ENCODE assay signal across 16 mouse cellular contexts in the genomic region with DNA sequence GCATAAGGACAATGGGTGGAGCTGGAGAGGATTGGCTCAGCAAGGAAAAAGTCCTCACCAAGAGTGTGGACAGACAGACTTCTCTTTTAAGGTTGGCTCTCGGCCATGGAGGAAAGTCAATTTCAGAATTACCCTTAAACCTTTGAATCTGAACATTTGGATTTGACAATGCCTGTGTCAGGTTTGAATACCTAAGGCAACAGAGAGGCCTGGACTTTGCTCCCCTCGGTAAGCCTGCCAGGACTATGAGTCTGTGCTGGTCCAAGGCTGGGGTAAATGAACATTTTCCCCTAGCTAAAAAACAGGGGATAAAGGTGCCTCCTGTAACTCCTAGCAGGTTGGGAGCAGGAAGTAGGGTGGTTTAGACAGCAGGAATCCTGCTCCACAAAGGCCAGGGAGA.
A peak's percentile ranks its signal among the peaks of the same experiment; 100 is the strongest.
DNase-seq lines count a peak whose midpoint lies in the region; ATAC-seq and TF ChIP-seq lines count a peak whose summit lies in the region.
"Had no signal": no experiment of that assay in that cellular context is flagged by ENCODE, and none has a peak within 500 bp of the region (broad histone marks: within the 10 kb centered on the region; RNA-seq: fewer than 3 reads in every experiment).

No protein-coding gene starts in this region.

- no peak for ATAC-seq in embryonic facial prominence, embryonic 13.5 days (ENCODE audit: insufficient number of reproducible peaks, insufficient read depth, low FRiP score, low TSS enrichment, low read depth)
- ATAC-seq in lung, postnatal 0 days: no peak
- ATAC-seq: CD4-positive, CD25-positive, alpha-beta regulatory T cell, adult 4 months; forebrain, embryonic 15.5 days had no signal

- no peaks in the 10 kb centered on the region for H3K9me3 ChIP-seq in embryonic facial prominence, embryonic 13.5 days
- no peaks in the 10 kb centered on the region for H3K9me3 ChIP-seq in embryonic facial prominence, embryonic 10.5 days
- no peaks in the 10 kb centered on the region for H3K9me3 ChIP-seq in lung, postnatal 0 days (ENCODE audit: low read length)
- H3K9me3 ChIP-seq: forebrain, embryonic 15.5 days; G1E; liver, embryonic 15.5 days had no signal

- peaks cover 32% of the 10 kb centered on the region for H3K4me1 ChIP-seq in embryonic facial prominence, embryonic 13.5 days
- H3K4me1 ChIP-seq in embryonic facial prominence, embryonic 10.5 days: peaks cover 32% of the 10 kb centered on the region
- H3K4me1 ChIP-seq in lung, postnatal 0 days (ENCODE audit: insufficient read depth, low read depth, low read length): peaks cover 9% of the 10 kb centered on the region; the same call in 1 of the 2 replicates

- H3K4me2 ChIP-seq in embryonic facial prominence, embryonic 13.5 days: no peak overlapping the region
- H3K4me2 ChIP-seq in lung, postnatal 0 days (replicated peaks; ENCODE audit: low read depth, low read length): no peak overlapping the region
- H3K4me2 ChIP-seq: forebrain, embryonic 15.5 days; heart, embryonic 11.5 days; liver, embryonic 15.5 days; midbrain, embryonic 12.5 days had no signal

- H3K36me3 ChIP-seq in embryonic facial prominence, embryonic 13.5 days: no peaks in the 10 kb centered on the region
- H3K36me3 ChIP-seq in embryonic facial prominence, embryonic 10.5 days (replicated peaks): no peaks in the 10 kb centered on the region
- no peaks in the 10 kb centered on the region for H3K36me3 ChIP-seq in lung, postnatal 0 days (ENCODE audit: insufficient read depth, low read length)
- H3K36me3 ChIP-seq: forebrain, embryonic 15.5 days; G1E; liver, embryonic 15.5 days; midbrain, embryonic 12.5 days had no signal

- peak overlapping the region; percentile 44; the same call in 1 of the 2 replicates for H3K27ac ChIP-seq in embryonic facial prominence, embryonic 13.5 days
- no peak overlapping the region for H3K27ac ChIP-seq in embryonic facial prominence, embryonic 10.5 days (replicated peaks)
- no peak overlapping the region for H3K27ac ChIP-seq in lung, postnatal 0 days (ENCODE audit: low read length)
- H3K27ac ChIP-seq: forebrain, embryonic 15.5 days; liver, embryonic 15.5 days; midbrain, embryonic 12.5 days had no signal

- no peaks in the 10 kb centered on the region for H3K27me3 ChIP-seq in embryonic facial prominence, embryonic 13.5 days
- H3K27me3 ChIP-seq in embryonic facial prominence, embryonic 10.5 days (replicated peaks; ENCODE audit: low read depth, poor library complexity, severe bottlenecking): no peaks in the 10 kb centered on the region
- no peaks in the 10 kb centered on the region for H3K27me3 ChIP-seq in lung, postnatal 0 days (replicated peaks; ENCODE audit: insufficient read depth, low read length)
- H3K27me3 ChIP-seq: forebrain, embryonic 15.5 days; liver, embryonic 15.5 days; midbrain, embryonic 12.5 days had no signal

- no peak for TF ChIP-seq CTCF in lung, postnatal 0 days (IDR thresholded peaks at IDR 0.05)

- WGBS in embryonic facial prominence, embryonic 13.5 days: 55% methylated on average over 2 of the region's 2 CpGs
- WGBS in embryonic facial prominence, embryonic 10.5 days: 66% methylated on average over 2 of the region's 2 CpGs
- 85% methylated on average over 2 of the region's 2 CpGs for WGBS in lung, postnatal 0 days

- TF ChIP-seq EP300 in lung, postnatal 0 days (IDR thresholded peaks at IDR 0.05): no peak

- DNase-seq in embryonic facial prominence, embryonic 10.5 days (ENCODE audit: low spot score): no peak
- DNase-seq in lung, postnatal 25 days (ENCODE audit: low spot score): peak; percentile 26
- DNase-seq in lung, postnatal 0 days (ENCODE audit: low spot score): no peak
- peak; percentile 79 to 88 for DNase-seq in kidney, postnatal 25 days
- no peak for DNase-seq in c-Kit-positive CD71-positive TER-119-positive erythroid progenitor cells, embryonic 14.5 days (ENCODE audit: low spot score)
- DNase-seq in ovary, adult 18-20 months (ENCODE audit: low spot score): no peak
- no peak for DNase-seq in right cerebral cortex, postnatal 10 days (ENCODE audit: low spot score in 2 of 2)
- DNase-seq: lung, postnatal 4 days; thymus, postnatal 14 days had no signal

- no peak overlapping the region for H3K9ac ChIP-seq in embryonic facial prominence, embryonic 13.5 days
- no peak overlapping the region for H3K9ac ChIP-seq in lung, postnatal 0 days (replicated peaks; ENCODE audit: low read depth)
- H3K9ac ChIP-seq: forebrain, embryonic 15.5 days; liver, embryonic 15.5 days; midbrain, embryonic 12.5 days had no signal

- no peak overlapping the region for H3K4me3 ChIP-seq in embryonic facial prominence, embryonic 13.5 days
- H3K4me3 ChIP-seq in embryonic facial prominence, embryonic 10.5 days: no peak overlapping the region
- H3K4me3 ChIP-seq in lung, postnatal 0 days (ENCODE audit: low read depth, low read length): no peak overlapping the region
- H3K4me3 ChIP-seq: forebrain, embryonic 15.5 days; liver, embryonic 15.5 days; midbrain, embryonic 12.5 days had no signal

Comparison
In these comparisons a context has a peak if more than half of its experiments do, and no peak if none do; other contexts are left out.
1. DNase-seq: peak in lung, postnatal 25 days (single experiment) and kidney, postnatal 25 days (2 of 2); none in embryonic facial prominence, embryonic 10.5 days (single experiment), lung, postnatal 0 days (single experiment), c-Kit-positive CD71-positive TER-119-positive erythroid progenitor cells, embryonic 14.5 days (single experiment), ovary, adult 18-20 months (single experiment) and right cerebral cortex, postnatal 10 days (0 of 2).